Mouse (Mus musculus): ENCODE data around the gene Vps13a. TPM values are rescaled to one million over a fixed set of nuclear protein-coding genes. Genes with fewer than 3 reads are reported as not detected.
A peak's percentile ranks its signal among the peaks of the same experiment; 100 is the strongest.
"Not testable (repeated sequence)": the region's sequence is repeated elsewhere in the genome, so short reads cannot be mapped to it uniquely, and the experiment has no call there.

The Vps13a gene
- polyA plus RNA-seq, 1 experiment, result 42.2 TPM

GRCm38 (mm10) chr19:16805102-16805501, 24.4 kb upstream of the Vps13a start:
- no peak for TF ChIP-seq EP300 (IDR thresholded peaks at IDR 0.05; ENCODE audit: insufficient read depth, low read depth, low read length)
- no peak for TF ChIP-seq POLR2A (IDR thresholded peaks at IDR 0.05; ENCODE audit: insufficient read depth, low read length)
- TF ChIP-seq CTCF (IDR thresholded peaks at IDR 0.05; ENCODE audit: low read depth, low read length), result no peak

DNA sequence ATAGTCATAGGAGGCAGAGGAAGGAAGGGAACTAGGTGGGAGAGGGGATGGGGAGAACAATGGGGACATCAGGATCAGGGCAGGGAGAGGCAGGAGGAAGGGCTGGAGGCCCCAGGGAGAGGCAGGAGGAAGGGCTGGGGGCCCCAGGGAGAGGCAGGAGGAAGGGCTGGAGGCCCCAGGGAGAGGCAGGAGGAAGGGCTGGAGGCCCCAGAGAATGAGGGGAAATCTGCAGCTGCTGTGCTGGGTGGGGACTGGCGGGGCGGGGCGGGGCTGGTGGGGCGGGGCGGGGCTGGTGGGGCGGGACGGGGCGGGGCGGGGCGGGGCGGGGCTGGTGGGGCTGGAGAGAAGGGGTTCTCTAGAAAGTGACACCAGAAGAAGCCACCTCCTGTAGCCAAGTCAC, 23.8 kb upstream of the Vps13a start:
- Histone ChIP-seq H3K9ac (ENCODE audit: low read depth, poor library complexity, severe bottlenecking) (no peak overlapping the region), H3K36me3 (ENCODE audit: control insufficient read depth, insufficient read depth, low read length, poor library complexity, severe bottlenecking) (no peaks in the 10 kb centered on the region), H3K4me3 (ENCODE audit: low read depth, low read length) (no peak overlapping the region), H3K4me1 (ENCODE audit: control insufficient read depth, insufficient read depth, low read length) (no peaks in the 10 kb centered on the region), H3K27ac (ENCODE audit: insufficient read depth, low read length) (no peak overlapping the region), H3K27me3 (ENCODE audit: control insufficient read depth, insufficient read depth, low read length, poor library complexity, severe bottlenecking) (no peaks in the 10 kb centered on the region), H3K9me3 (replicated peaks; ENCODE audit: control insufficient read depth, insufficient read depth, low read length, poor library complexity, severe bottlenecking) (no peaks in the 10 kb centered on the region)
- TF ChIP-seq POLR2A (IDR thresholded peaks at IDR 0.05; ENCODE audit: insufficient read depth, low read length) (no peak), CTCF (IDR thresholded peaks at IDR 0.05; ENCODE audit: low read depth, low read length) (no peak), EP300 (IDR thresholded peaks at IDR 0.05; ENCODE audit: insufficient read depth, low read depth, low read length) (no peak)

More at GRCm38 (mm10) chr19:16805102-16805501, 24.4 kb upstream of the Vps13a start:
- Histone ChIP-seq H3K4me1 (ENCODE audit: control insufficient read depth, insufficient read depth, low read length) (no peaks in the 10 kb centered on the region), H3K27ac (ENCODE audit: insufficient read depth, low read length) (no peak overlapping the region), H3K4me3 (ENCODE audit: low read depth, low read length) (no peak overlapping the region), H3K27me3 (ENCODE audit: control insufficient read depth, insufficient read depth, low read length, poor library complexity, severe bottlenecking) (no peaks in the 10 kb centered on the region), H3K36me3 (ENCODE audit: control insufficient read depth, insufficient read depth, low read length, poor library complexity, severe bottlenecking) (no peaks in the 10 kb centered on the region), H3K9ac (ENCODE audit: low read depth, poor library complexity, severe bottlenecking) (no peak overlapping the region), H3K9me3 (replicated peaks; ENCODE audit: control insufficient read depth, insufficient read depth, low read length, poor library complexity, severe bottlenecking) (no peaks in the 10 kb centered on the region)

GRCm38 (mm10) chr19:16802707-16803106, 22.0 kb upstream of the Vps13a start:
- H3K9me3 ChIP-seq (replicated peaks; ENCODE audit: control insufficient read depth, insufficient read depth, low read length, poor library complexity, severe bottlenecking), result no peaks in the 10 kb centered on the region
- TF ChIP-seq POLR2A (IDR thresholded peaks at IDR 0.05; ENCODE audit: insufficient read depth, low read length) (no peak), CTCF (IDR thresholded peaks at IDR 0.05; ENCODE audit: low read depth, low read length) (peak; percentile 3)
- H3K36me3 ChIP-seq (ENCODE audit: control insufficient read depth, insufficient read depth, low read length, poor library complexity, severe bottlenecking), result no peaks in the 10 kb centered on the region
- no peak overlapping the region for H3K4me3 ChIP-seq (ENCODE audit: low read depth, low read length)
- H3K9ac ChIP-seq (ENCODE audit: low read depth, poor library complexity, severe bottlenecking), result no peak overlapping the region
- H3K27ac ChIP-seq (ENCODE audit: insufficient read depth, low read length), result no peak overlapping the region
- H3K4me1 ChIP-seq (ENCODE audit: control insufficient read depth, insufficient read depth, low read length), result no peaks in the 10 kb centered on the region
- no peaks in the 10 kb centered on the region for H3K27me3 ChIP-seq (ENCODE audit: control insufficient read depth, insufficient read depth, low read length, poor library complexity, severe bottlenecking)

DNA sequence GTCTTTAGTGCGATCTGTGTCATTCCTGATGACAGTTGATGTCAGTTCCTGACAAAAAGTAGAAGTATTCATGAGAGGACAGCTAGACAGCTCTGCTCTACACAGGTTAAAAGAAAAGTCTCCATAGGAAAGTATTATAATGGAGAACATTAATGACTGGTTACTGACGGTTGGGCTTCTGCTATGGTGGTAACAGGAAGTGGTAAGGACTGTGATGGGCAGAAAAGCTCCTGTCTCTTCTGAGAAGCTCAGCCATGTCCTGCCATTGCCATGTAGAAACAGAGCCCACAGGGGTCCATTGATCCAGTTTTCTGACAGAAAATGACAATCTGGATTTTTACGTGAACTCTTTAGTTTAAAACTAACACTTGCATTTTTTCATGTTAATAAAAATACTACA, 21.4 kb upstream of the Vps13a start:
- no peaks in the 10 kb centered on the region for H3K36me3 ChIP-seq (ENCODE audit: control insufficient read depth, insufficient read depth, low read length, poor library complexity, severe bottlenecking)
- no peaks in the 10 kb centered on the region for H3K27me3 ChIP-seq (ENCODE audit: control insufficient read depth, insufficient read depth, low read length, poor library complexity, severe bottlenecking)
- H3K9ac ChIP-seq (ENCODE audit: low read depth, poor library complexity, severe bottlenecking), result no peak overlapping the region
- no peaks in the 10 kb centered on the region for H3K4me1 ChIP-seq (ENCODE audit: control insufficient read depth, insufficient read depth, low read length)
- no peak overlapping the region for H3K4me3 ChIP-seq (ENCODE audit: low read depth, low read length)
- no peaks in the 10 kb centered on the region for H3K9me3 ChIP-seq (replicated peaks; ENCODE audit: control insufficient read depth, insufficient read depth, low read length, poor library complexity, severe bottlenecking)
- no peak overlapping the region for H3K27ac ChIP-seq (ENCODE audit: insufficient read depth, low read length)
- no peak for TF ChIP-seq POLR2A (IDR thresholded peaks at IDR 0.05; ENCODE audit: insufficient read depth, low read length)
- no peak for TF ChIP-seq EP300 (IDR thresholded peaks at IDR 0.05; ENCODE audit: insufficient read depth, low read depth, low read length)
- no peak for TF ChIP-seq CTCF (IDR thresholded peaks at IDR 0.05; ENCODE audit: low read depth, low read length)

DNA sequence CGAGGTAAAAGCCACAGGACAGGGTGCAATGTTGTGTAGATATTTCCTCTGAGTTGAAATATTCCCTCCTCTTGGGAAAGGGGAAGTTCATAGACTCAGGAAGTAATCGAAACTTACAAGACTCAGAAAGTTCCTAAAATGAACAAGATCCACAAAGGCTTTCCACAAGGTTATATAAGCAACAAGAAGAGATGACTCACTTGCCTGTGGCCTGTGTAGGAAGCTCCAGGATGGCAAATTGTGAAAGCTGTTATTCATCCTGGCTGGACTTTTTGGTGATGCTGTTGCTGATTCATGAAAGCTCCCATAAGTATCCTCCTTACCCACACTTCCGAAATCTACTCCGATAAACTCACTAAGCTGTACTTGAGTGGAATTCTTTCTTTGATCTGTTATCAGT, 17.2 kb upstream of the Vps13a start:
- Histone ChIP-seq H3K27me3 (ENCODE audit: control insufficient read depth, insufficient read depth, low read length, poor library complexity, severe bottlenecking) (no peaks in the 10 kb centered on the region), H3K27ac (ENCODE audit: insufficient read depth, low read length) (no peak overlapping the region), H3K36me3 (ENCODE audit: control insufficient read depth, insufficient read depth, low read length, poor library complexity, severe bottlenecking) (no peaks in the 10 kb centered on the region), H3K4me1 (ENCODE audit: control insufficient read depth, insufficient read depth, low read length) (no peaks in the 10 kb centered on the region), H3K9me3 (replicated peaks; ENCODE audit: control insufficient read depth, insufficient read depth, low read length, poor library complexity, severe bottlenecking) (0 out of 2 replicates have a peak, but pooled peaks cover 3% of the 10 kb centered on the region), H3K4me3 (ENCODE audit: low read depth, low read length) (no peak overlapping the region), H3K9ac (ENCODE audit: low read depth, poor library complexity, severe bottlenecking) (no peak overlapping the region)
- TF ChIP-seq EP300 (IDR thresholded peaks at IDR 0.05; ENCODE audit: insufficient read depth, low read depth, low read length), result no peak
- TF ChIP-seq CTCF (IDR thresholded peaks at IDR 0.05; ENCODE audit: low read depth, low read length), result no peak
- no peak for TF ChIP-seq POLR2A (IDR thresholded peaks at IDR 0.05; ENCODE audit: insufficient read depth, low read length)

GRCm38 (mm10) chr19:16794486-16794885, 13.8 kb upstream of the Vps13a start:
- not testable (repeated sequence) for H3K9me3 ChIP-seq (replicated peaks; ENCODE audit: control insufficient read depth, insufficient read depth, low read length, poor library complexity, severe bottlenecking); H3K36me3 ChIP-seq (ENCODE audit: control insufficient read depth, insufficient read depth, low read length, poor library complexity, severe bottlenecking); H3K9ac ChIP-seq (ENCODE audit: low read depth, poor library complexity, severe bottlenecking); H3K27me3 ChIP-seq (ENCODE audit: control insufficient read depth, insufficient read depth, low read length, poor library complexity, severe bottlenecking); H3K4me1 ChIP-seq (ENCODE audit: control insufficient read depth, insufficient read depth, low read length); H3K27ac ChIP-seq (ENCODE audit: insufficient read depth, low read length); H3K4me3 ChIP-seq (ENCODE audit: low read depth, low read length)

Measured in ES-Bruce4 (cell line).